Mouse (Mus musculus) hematopoietic stem cell, adult 5-6 weeks (primary cell): Measurements from ENCODE around the gene Olfr550. TPM values are rescaled to one million over a fixed set of nuclear protein-coding genes. Genes with fewer than 3 reads are reported as not detected.

Source experiments
- total RNA-seq: library from RNA; stranded (forward); fragments of 172-1452, 232-1000 nt; gene quantifications from 2 replicates; pipeline ENCODE4 v1.2.3, GENCODE M21; 2017

The Olfr550 gene
- total RNA-seq, 1 experiment from 2014 or later, result not detected

Other genes starting within 250 kb of the Olfr550 start
- gene Rrm1, start 129.7 kb upstream of the Olfr550 start, total RNA-seq, result 447 and 684 TPM in 2 replicates
- not detected in 2 replicates for gene Olfr543, start 89.8 kb upstream of the Olfr550 start, total RNA-seq
- gene Olfr544, start 83.1 kb upstream of the Olfr550 start, total RNA-seq, result not detected in 2 replicates
- not detected in 2 replicates for gene Olfr545, start 71.9 kb upstream of the Olfr550 start, total RNA-seq
- not detected in 2 replicates for gene Olfr547, start 36.7 kb upstream of the Olfr550 start, total RNA-seq
- not detected in 2 replicates for gene Olfr548-ps1, start 30.5 kb upstream of the Olfr550 start, total RNA-seq
- not detected in 2 replicates for gene Olfr549, start 21.6 kb upstream of the Olfr550 start, total RNA-seq
- gene Trim21, start 6.0 kb upstream of the Olfr550 start, total RNA-seq, result 52.4 and 59.0 TPM in 2 replicates
- not detected in 2 replicates for gene Olfr551, start 20.4 kb downstream of the Olfr550 start, total RNA-seq
- not detected in 2 replicates for gene Olfr552, start 26.3 kb downstream of the Olfr550 start, total RNA-seq
- gene Olfr553, start 46.8 kb downstream of the Olfr550 start, total RNA-seq, result not detected in 2 replicates
- not detected in 2 replicates for gene Olfr554, start 67.0 kb downstream of the Olfr550 start, total RNA-seq
- not detected in 2 replicates for gene Olfr555, start 87.4 kb downstream of the Olfr550 start, total RNA-seq
- not detected in 2 replicates for gene Olfr556, start 93.5 kb downstream of the Olfr550 start, total RNA-seq
- 12.6 and 17.6 TPM in 2 replicates for gene Trim68, start 115.9 kb downstream of the Olfr550 start, total RNA-seq
- gene Olfr557, start 124.5 kb downstream of the Olfr550 start, total RNA-seq, result not detected in 2 replicates
- 0.56 TPM in 1 of 2 replicates, not detected in the other for gene Olfr558, start 130.8 kb downstream of the Olfr550 start, total RNA-seq
- gene Olfr33, start 147.6 kb downstream of the Olfr550 start, total RNA-seq, result not detected in 2 replicates
- gene Olfr559, start 156.0 kb downstream of the Olfr550 start, total RNA-seq, result not detected in 2 replicates
- not detected in 2 replicates for gene Olfr560, start 187.9 kb downstream of the Olfr550 start, total RNA-seq
- not detected in 2 replicates for gene Olfr78, start 188.0 kb downstream of the Olfr550 start, total RNA-seq
- gene Olfr561, start 199.8 kb downstream of the Olfr550 start, total RNA-seq, result not detected in 2 replicates
- not detected in 2 replicates for gene Olfr564, start 232.0 kb downstream of the Olfr550 start, total RNA-seq